9 mouse cellular contexts compared by ENCODE assay signal in the genomic region with DNA sequence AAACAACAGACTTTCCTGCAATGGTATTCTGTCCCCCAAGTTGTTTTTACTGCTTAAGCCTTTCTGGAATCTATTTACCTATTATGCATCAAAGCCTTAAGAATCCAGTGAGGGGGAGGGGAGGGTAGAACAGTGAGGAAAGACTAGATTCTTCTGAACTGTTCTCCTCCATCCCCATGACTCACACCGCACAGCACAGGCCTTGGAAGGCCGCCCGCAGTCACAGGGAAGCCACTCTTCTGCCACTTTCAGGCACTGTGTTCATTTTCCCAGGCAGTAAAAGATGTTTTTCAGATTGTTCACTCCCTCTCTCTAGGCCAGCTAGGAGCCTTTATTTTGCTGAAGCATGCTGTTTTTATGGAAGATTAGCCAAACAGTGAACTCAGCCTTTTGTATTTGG. TPM values are rescaled to one million over a fixed set of nuclear protein-coding genes. Genes with fewer than 3 reads are reported as not detected.
DNase-seq lines count a peak whose midpoint lies in the region; ATAC-seq and TF ChIP-seq lines count a peak whose summit lies in the region.
"Had no signal": no experiment of that assay in that cellular context is flagged by ENCODE, and none has a peak within 500 bp of the region (broad histone marks: within the 10 kb centered on the region; RNA-seq: fewer than 3 reads in every experiment).

No protein-coding gene starts in this region.

- TF ChIP-seq CTCF in embryonic fibroblast, embryonic 13.5 days (IDR thresholded peaks at IDR 0.05; ENCODE audit: borderline replicate concordance, insufficient read depth, low read length), result no peak

- no peak for TF ChIP-seq POLR2A in embryonic fibroblast, embryonic 13.5 days (IDR thresholded peaks at IDR 0.05; ENCODE audit: low read depth, low read length)

- 85% methylated on average over 3 of the region's 3 CpGs for WGBS in midbrain, embryonic 10.5 days
- 88% methylated on average over 3 of the region's 3 CpGs for WGBS in midbrain, embryonic 11.5 days
- 87% methylated on average over 3 of the region's 3 CpGs for WGBS in intestine, embryonic 15.5 days

- H3K4me3 ChIP-seq in midbrain, embryonic 10.5 days, result no peak overlapping the region
- no peak overlapping the region for H3K4me3 ChIP-seq in midbrain, embryonic 11.5 days (ENCODE audit: low read depth, low read length)
- H3K4me3 ChIP-seq in embryonic fibroblast, embryonic 13.5 days (ENCODE audit: insufficient read depth, low read length), result no peak overlapping the region
- no peak overlapping the region for H3K4me3 ChIP-seq in intestine, embryonic 15.5 days (replicated peaks)

- H3K27ac ChIP-seq in midbrain, embryonic 10.5 days (replicated peaks), result peak overlapping the region; percentile 38; the same call in 1 of the 2 replicates
- no peak overlapping the region for H3K27ac ChIP-seq in midbrain, embryonic 11.5 days (ENCODE audit: low read depth, low read length)
- peak overlapping the region; percentile 90 for H3K27ac ChIP-seq in embryonic fibroblast, embryonic 13.5 days (ENCODE audit: insufficient read depth, low read length)
- no peak overlapping the region for H3K27ac ChIP-seq in intestine, embryonic 15.5 days
- H3K27ac ChIP-seq: macrophage had no signal

- H3K27me3 ChIP-seq in midbrain, embryonic 10.5 days (ENCODE audit: low read depth, poor library complexity, severe bottlenecking), result no peaks in the 10 kb centered on the region
- no peaks in the 10 kb centered on the region for H3K27me3 ChIP-seq in midbrain, embryonic 11.5 days (ENCODE audit: control insufficient read depth, insufficient read depth, low read length)
- no peaks in the 10 kb centered on the region for H3K27me3 ChIP-seq in intestine, embryonic 15.5 days (replicated peaks)

- H3K4me1 ChIP-seq in midbrain, embryonic 10.5 days, result peaks cover 28% of the 10 kb centered on the region
- peaks cover 18% of the 10 kb centered on the region for H3K4me1 ChIP-seq in midbrain, embryonic 11.5 days (ENCODE audit: control insufficient read depth, insufficient read depth, low read length)
- H3K4me1 ChIP-seq in embryonic fibroblast, embryonic 13.5 days (ENCODE audit: control insufficient read depth, insufficient read depth, low read length), result peaks cover 20% of the 10 kb centered on the region
- H3K4me1 ChIP-seq in intestine, embryonic 15.5 days (replicated peaks), result no peaks in the 10 kb centered on the region

- no peak overlapping the region for H3K9ac ChIP-seq in midbrain, embryonic 11.5 days (ENCODE audit: low read length)
- no peak overlapping the region for H3K9ac ChIP-seq in intestine, embryonic 15.5 days

- H3K36me3 ChIP-seq in midbrain, embryonic 10.5 days, result peaks cover 6% of the 10 kb centered on the region; the same call in 1 of the 2 replicates
- no peaks in the 10 kb centered on the region for H3K36me3 ChIP-seq in midbrain, embryonic 11.5 days (ENCODE audit: control insufficient read depth, insufficient read depth, low read length)
- no peaks in the 10 kb centered on the region for H3K36me3 ChIP-seq in intestine, embryonic 15.5 days

- peak; percentile 66; the same call in 1 of the 2 replicates for ATAC-seq in cerebellum, adult (ENCODE audit: insufficient number of reproducible peaks, low FRiP score, low TSS enrichment)
- ATAC-seq in midbrain, embryonic 11.5 days (ENCODE audit: low FRiP score), result no peak
- no peak for ATAC-seq in intestine, embryonic 15.5 days

- no peak for DNase-seq in cerebellum, postnatal 4 days (ENCODE audit: low spot score in 2 of 2)
- DNase-seq in midbrain, embryonic 10.5 days (ENCODE audit: low spot score), result no peak
- no peak for DNase-seq in midbrain, embryonic 11.5 days (ENCODE audit: low spot score, missing footprints)
- peak; percentile 54 for DNase-seq in layer of hippocampus, adult 9-11 months
- DNase-seq in thymus, postnatal 14 days, result no peak

- no peak overlapping the region for H3K4me2 ChIP-seq in midbrain, embryonic 11.5 days
- no peak overlapping the region for H3K4me2 ChIP-seq in intestine, embryonic 15.5 days (replicated peaks)

- no peaks in the 10 kb centered on the region for H3K9me3 ChIP-seq in midbrain, embryonic 10.5 days (replicated peaks)
- no peaks in the 10 kb centered on the region for H3K9me3 ChIP-seq in midbrain, embryonic 11.5 days (ENCODE audit: control insufficient read depth, low read length)
- no peaks in the 10 kb centered on the region for H3K9me3 ChIP-seq in intestine, embryonic 15.5 days

RNA-seq across cellular contexts. Expression of gene Mrps27, which starts 46.8 kb away (rescaled TPM):
- 73.9 and 79.9 TPM in 2 replicates for polyA plus RNA-seq in midbrain, embryonic 10.5 days (2016; fragmentation: Nextera tagmentation; extraction: Ambion mirVana)
- polyA plus RNA-seq in midbrain, embryonic 11.5 days (2014; fragmentation: Nextera tagmentation; extraction: Ambion mirVana), result 60.1 and 64.1 TPM in 2 replicates
- 20.8 and 26.1 TPM in 2 replicates for polyA plus RNA-seq in embryonic fibroblast, embryonic 13.5 days (2011; ENCODE audit: insufficient read length, low read depth, missing spikeins)
- polyA plus RNA-seq in intestine, embryonic 15.5 days (2015; fragmentation: Nextera tagmentation; extraction: Ambion mirVana), result 71.4 and 72.2 TPM in 2 replicates

RNA-seq across cellular contexts. Expression of gene Ptcd2, which starts 46.9 kb away (rescaled TPM):
- polyA plus RNA-seq in midbrain, embryonic 10.5 days (2016; fragmentation: Nextera tagmentation; extraction: Ambion mirVana), result 53.2 and 54.4 TPM in 2 replicates
- 54.1 and 55.9 TPM in 2 replicates for polyA plus RNA-seq in midbrain, embryonic 11.5 days (2014; fragmentation: Nextera tagmentation; extraction: Ambion mirVana)
- polyA plus RNA-seq in embryonic fibroblast, embryonic 13.5 days (2011; ENCODE audit: insufficient read length, low read depth, missing spikeins), result 19.7 and 23.2 TPM in 2 replicates
- 54.8 and 62.3 TPM in 2 replicates for polyA plus RNA-seq in intestine, embryonic 15.5 days (2015; fragmentation: Nextera tagmentation; extraction: Ambion mirVana)

Comparison
In these comparisons a context has a peak if more than half of its experiments do, and no peak if none do; other contexts are left out.
1. H3K27ac ChIP-seq: peak in midbrain, embryonic 10.5 days (single experiment) and embryonic fibroblast, embryonic 13.5 days (single experiment); none in midbrain, embryonic 11.5 days (single experiment) and intestine, embryonic 15.5 days (single experiment).